Mouse (Mus musculus): Measurements from ENCODE around the gene Ank. TPM values are rescaled to one million over a fixed set of nuclear protein-coding genes. Genes with fewer than 3 reads are reported as not detected.

The Ank gene
- polyA plus RNA-seq, 1 experiment from 2014 or later, result 10.3 TPM

GRCm38 (mm10) chr15:27552129-27552700, 85.7 kb downstream of the Ank start:
- H3K27ac ChIP-seq, result no peak overlapping the region
- WGBS, result 89% methylated on average over 10 of the region's 10 CpGs

GRCm38 (mm10) chr15:27553554-27553953, 87.1 kb downstream of the Ank start:
- Histone ChIP-seq H3K9ac (no peak overlapping the region), H3K4me2 (no peak overlapping the region), H3K27ac (no peak overlapping the region), H3K9me3 (no peaks in the 10 kb centered on the region), H3K4me1 (peaks cover 4% of the 10 kb centered on the region), H3K36me3 (replicated peaks) (no peaks in the 10 kb centered on the region; the same call in 1 of the 2 replicates), H3K27me3 (no peaks in the 10 kb centered on the region), H3K4me3 (replicated peaks) (no peak overlapping the region)
- 92% methylated on average over 5 of the region's 5 CpGs for WGBS
- ATAC-seq (ENCODE audit: low FRiP score), result no peak

More at GRCm38 (mm10) chr15:27552129-27552700, 85.7 kb downstream of the Ank start:
- no peak for ATAC-seq (ENCODE audit: low FRiP score)
- Histone ChIP-seq H3K4me2 (no peak overlapping the region), H3K9ac (no peak overlapping the region), H3K36me3 (replicated peaks) (peaks cover 3% of the 10 kb centered on the region; the same call in 1 of the 2 replicates), H3K4me1 (no peaks in the 10 kb centered on the region; the same call in 1 of the 2 replicates), H3K27me3 (no peaks in the 10 kb centered on the region), H3K9me3 (no peaks in the 10 kb centered on the region), H3K4me3 (replicated peaks) (no peak overlapping the region)

GRCm38 (mm10) chr15:27558456-27559147, 92.1 kb downstream of the Ank start:
- Histone ChIP-seq H3K4me2 (no peak overlapping the region), H3K9me3 (no peaks in the 10 kb centered on the region), H3K4me3 (replicated peaks) (no peak overlapping the region), H3K9ac (no peak overlapping the region), H3K27me3 (no peaks in the 10 kb centered on the region), H3K4me1 (peaks cover 14% of the 10 kb centered on the region), H3K36me3 (replicated peaks) (no peaks in the 10 kb centered on the region; the same call in 1 of the 2 replicates), H3K27ac (peak overlapping the region; percentile 25; the same call in 1 of the 2 replicates)
- peak; percentile 47; the same call in 1 of the 2 replicates for ATAC-seq (ENCODE audit: low FRiP score)
- 43% methylated on average over 16 of the region's 16 CpGs for WGBS

GRCm38 (mm10) chr15:27560315-27560714, 93.8 kb downstream of the Ank start:
- ATAC-seq (ENCODE audit: low FRiP score), result no peak
- 86% methylated on average over 11 of the region's 11 CpGs for WGBS

GRCm38 (mm10) chr15:27564106-27565100, 97.9 kb downstream of the Ank start:
- WGBS, result 79% methylated on average over 14 of the region's 14 CpGs
- H3K4me3 ChIP-seq (replicated peaks), result no peak overlapping the region
- no peak for ATAC-seq (ENCODE audit: low FRiP score)

More at GRCm38 (mm10) chr15:27560315-27560714, 93.8 kb downstream of the Ank start:
- Histone ChIP-seq H3K9me3 (no peaks in the 10 kb centered on the region), H3K9ac (no peak overlapping the region), H3K4me3 (replicated peaks) (no peak overlapping the region), H3K4me2 (no peak overlapping the region), H3K27ac (no peak overlapping the region), H3K27me3 (no peaks in the 10 kb centered on the region), H3K36me3 (replicated peaks) (no peaks in the 10 kb centered on the region; the same call in 1 of the 2 replicates), H3K4me1 (peaks cover 19% of the 10 kb centered on the region)

GRCm38 (mm10) chr15:27565626-27566185, 99.2 kb downstream of the Ank start:
- ATAC-seq (ENCODE audit: low FRiP score), result no peak
- 92% methylated on average over 10 of the region's 10 CpGs for WGBS
- H3K4me2 ChIP-seq, result no peak overlapping the region

More at GRCm38 (mm10) chr15:27564106-27565100, 97.9 kb downstream of the Ank start:
- Histone ChIP-seq H3K27ac (no peak overlapping the region), H3K4me1 (peaks cover 7% of the 10 kb centered on the region; the same call in 1 of the 2 replicates), H3K9me3 (no peaks in the 10 kb centered on the region), H3K27me3 (no peaks in the 10 kb centered on the region), H3K4me2 (no peak overlapping the region), H3K9ac (no peak overlapping the region), H3K36me3 (replicated peaks) (0 out of 2 replicates have a peak, but pooled peaks cover 7% of the 10 kb centered on the region)

GRCm38 (mm10) chr15:27567356-27567755, 100.9 kb downstream of the Ank start:
- H3K27me3 ChIP-seq, result no peaks in the 10 kb centered on the region
- no peak overlapping the region for H3K9ac ChIP-seq
- no peak overlapping the region for H3K27ac ChIP-seq
- WGBS, result 92% methylated on average over 16 of the region's 16 CpGs
- no peak for ATAC-seq (ENCODE audit: low FRiP score)
- H3K9me3 ChIP-seq, result no peaks in the 10 kb centered on the region
- peaks cover 12% of the 10 kb centered on the region; the same call in 1 of the 2 replicates for H3K36me3 ChIP-seq (replicated peaks)
- no peak overlapping the region for H3K4me2 ChIP-seq
- H3K4me3 ChIP-seq (replicated peaks), result no peak overlapping the region
- peaks cover 5% of the 10 kb centered on the region; the same call in 1 of the 2 replicates for H3K4me1 ChIP-seq

More at GRCm38 (mm10) chr15:27565626-27566185, 99.2 kb downstream of the Ank start:
- no peaks in the 10 kb centered on the region for H3K27me3 ChIP-seq
- H3K27ac ChIP-seq, result no peak overlapping the region
- no peak overlapping the region for H3K9ac ChIP-seq
- peaks cover 5% of the 10 kb centered on the region; the same call in 1 of the 2 replicates for H3K4me1 ChIP-seq
- H3K36me3 ChIP-seq (replicated peaks), result 0 out of 2 replicates have a peak, but pooled peaks cover 7% of the 10 kb centered on the region
- H3K9me3 ChIP-seq, result no peaks in the 10 kb centered on the region
- no peak overlapping the region for H3K4me3 ChIP-seq (replicated peaks)

GRCm38 (mm10) chr15:27568371-27568770, 101.9 kb downstream of the Ank start:
- ATAC-seq (ENCODE audit: low FRiP score), result no peak
- peaks cover 5% of the 10 kb centered on the region; the same call in 1 of the 2 replicates for H3K4me1 ChIP-seq
- WGBS, result 81% methylated on average over 6 of the region's 6 CpGs
- no peak overlapping the region for H3K4me2 ChIP-seq
- H3K36me3 ChIP-seq (replicated peaks), result peaks cover 17% of the 10 kb centered on the region; the same call in 1 of the 2 replicates
- no peak overlapping the region for H3K9ac ChIP-seq
- H3K27me3 ChIP-seq, result no peaks in the 10 kb centered on the region
- no peaks in the 10 kb centered on the region for H3K9me3 ChIP-seq
- H3K27ac ChIP-seq, result no peak overlapping the region
- no peak overlapping the region for H3K4me3 ChIP-seq (replicated peaks)

- Histone ChIP-seq H3K4me3 (replicated peaks) (no peak overlapping the region), H3K4me2 (no peak overlapping the region), H3K27ac (no peak overlapping the region), H3K9me3 (no peaks in the 10 kb centered on the region), H3K36me3 (replicated peaks) (peaks cover 17% of the 10 kb centered on the region; the same call in 1 of the 2 replicates), H3K27me3 (no peaks in the 10 kb centered on the region), H3K9ac (no peak overlapping the region), H3K4me1 (no peaks in the 10 kb centered on the region)
- 74% methylated on average over 2 of the region's 2 CpGs for WGBS
- no peak for ATAC-seq (ENCODE audit: low FRiP score)
Measured at GRCm38 (mm10) chr15:27569924-27570323, 103.4 kb downstream of the Ank start.

- H3K4me2 ChIP-seq, result no peak overlapping the region
- no peak overlapping the region for H3K4me3 ChIP-seq (replicated peaks)
- H3K27me3 ChIP-seq, result no peaks in the 10 kb centered on the region
- 89% methylated on average over 4 of the region's 4 CpGs for WGBS
- no peak overlapping the region for H3K9ac ChIP-seq
- ATAC-seq (ENCODE audit: low FRiP score), result no peak
- no peaks in the 10 kb centered on the region for H3K9me3 ChIP-seq
- H3K36me3 ChIP-seq (replicated peaks), result peaks cover 17% of the 10 kb centered on the region; the same call in 1 of the 2 replicates
- no peaks in the 10 kb centered on the region for H3K4me1 ChIP-seq
- H3K27ac ChIP-seq, result no peak overlapping the region
Measured at GRCm38 (mm10) chr15:27570385-27570784, 103.9 kb downstream of the Ank start.

GRCm38 (mm10) chr15:27571179-27571578, 104.7 kb downstream of the Ank start:
- no peaks in the 10 kb centered on the region for H3K27me3 ChIP-seq
- H3K9me3 ChIP-seq, result no peaks in the 10 kb centered on the region
- H3K36me3 ChIP-seq (replicated peaks), result peaks cover 17% of the 10 kb centered on the region; the same call in 1 of the 2 replicates
- no peak overlapping the region for H3K4me3 ChIP-seq (replicated peaks)
- H3K27ac ChIP-seq, result no peak overlapping the region
- no peak for ATAC-seq (ENCODE audit: low FRiP score)
- no peaks in the 10 kb centered on the region for H3K4me1 ChIP-seq
- no peak overlapping the region for H3K9ac ChIP-seq
- no peak overlapping the region for H3K4me2 ChIP-seq
- 85% methylated on average over 8 of the region's 8 CpGs for WGBS
